Mouse (Mus musculus) liver, adult 2 months (tissue): ENCODE measurements around the gene Rasgrf1. TPM values are rescaled to one million over a fixed set of nuclear protein-coding genes. Genes with fewer than 3 reads are reported as not detected.
"Not testable (repeated sequence)": the region's sequence is repeated elsewhere in the genome, so short reads cannot be mapped to it uniquely, and the experiment has no call there.

Source experiments
- DNase-seq: peaks from one replicate; pipeline ENCODE4 v3.0.0-alpha.2; 2011; ENCODE audit warnings: low read depth, low spot score; ENCODE audit errors: extremely low read depth
- H3K27ac ChIP-seq: fragments of 200-500 bp; replicated peaks from 2 replicates; pipeline ENCODE4 v1.5.1; 2012; ENCODE audit warnings: low read depth, mild to moderate bottlenecking, control low read depth, inconsistent platforms, low read length; ENCODE audit not compliant: insufficient read depth
- H3K27me3 ChIP-seq: fragments of 200-500 bp; 2 replicates; pipeline ENCODE4 v1.6.1; 2012; ENCODE audit warnings: mild to moderate bottlenecking, moderate library complexity, low read length, inconsistent platforms; ENCODE audit not compliant: control insufficient read depth, insufficient read depth
- H3K36me3 ChIP-seq: fragments of 200-500 bp; 2 replicates; pipeline ENCODE4 v1.6.1; 2012; ENCODE audit warnings: low read length, inconsistent platforms; ENCODE audit not compliant: control insufficient read depth, insufficient read depth
- H3K4me1 ChIP-seq: fragments of 200-500 bp; 2 replicates; pipeline ENCODE4 v1.6.1; 2011; ENCODE audit warnings: low read length; ENCODE audit not compliant: control insufficient read depth, insufficient read depth
- H3K4me3 ChIP-seq: fragments of 200-500 bp; 2 replicates; pipeline ENCODE4 v1.5.1; 2011; ENCODE audit warnings: low read depth, mild to moderate bottlenecking, control low read depth, low read length, moderate library complexity; ENCODE audit not compliant: insufficient read depth
- H3K79me2 ChIP-seq: fragments of 200-500 bp; 2 replicates; pipeline ENCODE4 v1.6.1; 2012; ENCODE audit warnings: inconsistent platforms, mild to moderate bottlenecking, low read length, moderate library complexity; ENCODE audit not compliant: control insufficient read depth, insufficient read depth
- H3K9ac ChIP-seq: fragments of 200-500 bp; 2 replicates; pipeline ENCODE4 v1.6.1; 2012; ENCODE audit warnings: low read depth, mild to moderate bottlenecking, control low read depth, inconsistent platforms, low read length
- CTCF ChIP-seq: fragments of 200-500 bp; IDR thresholded peaks from 2 replicates; pipeline ENCODE4 v1.5.1; 2011; ENCODE audit warnings: low read depth, low read length, control low read depth
- POLR2A ChIP-seq: fragments of 200-500 bp; IDR thresholded peaks from 2 replicates; pipeline ENCODE4 v1.6.1; 2011; ENCODE audit warnings: low read length, control low read depth; ENCODE audit not compliant: insufficient read depth; ENCODE audit errors: extremely low read depth
- WGBS: fragments of 180-500 bp; shearing (Covaris S2); methylation state at CpG from one replicate; pipeline ENCODE4 v1.1.7; 2018; 5-methylcytosine and 5-hydroxymethylcytosine counted together
- polyA plus RNA-seq: library from polyadenylated mRNA; depleted of rRNA; stranded (reverse); fragments of >200 nt; gene quantifications from 2 replicates; pipeline ENCODE4 v1.2.3, GENCODE M21; 2012
- total RNA-seq: library from RNA; depleted of rRNA; stranded (reverse); fragments of >200 nt; gene quantifications from 2 replicates; pipeline ENCODE4 v1.2.3, GENCODE M21; 2014

Rasgrf1 gene
- total and polyA plus RNA-seq, 2 experiments: 0.09 TPM; not detected in 1

GRCm38 (mm10) chr9:90035794-90036193 is 126.1 kb downstream of the Rasgrf1 start:
- Histone ChIP-seq H3K9ac (no peak overlapping the region), H3K27me3 (no peaks in the 10 kb centered on the region), H3K79me2 (no peaks in the 10 kb centered on the region), H3K27ac (no peak overlapping the region), H3K4me3 (no peak overlapping the region), H3K36me3 (no peaks in the 10 kb centered on the region), H3K4me1 (no peaks in the 10 kb centered on the region)
- 83% methylated on average over 3 of the region's 3 CpGs for WGBS
- DNase-seq: no peak
- no peak for TF ChIP-seq POLR2A
- TF ChIP-seq CTCF: no peak

GRCm38 (mm10) chr9:90036313-90036712 is 126.6 kb downstream of the Rasgrf1 start:
- Histone ChIP-seq H3K79me2 (no peaks in the 10 kb centered on the region), H3K4me1 (no peaks in the 10 kb centered on the region), H3K36me3 (no peaks in the 10 kb centered on the region), H3K9ac (no peak overlapping the region), H3K4me3 (no peak overlapping the region), H3K27ac (no peak overlapping the region), H3K27me3 (no peaks in the 10 kb centered on the region)
- 90% methylated on average over 4 of the region's 4 CpGs for WGBS
- TF ChIP-seq POLR2A (no peak), CTCF (no peak)
- DNase-seq: no peak

GRCm38 (mm10) chr9:90038535-90038934 is 128.8 kb downstream of the Rasgrf1 start:
- no peak overlapping the region for H3K9ac ChIP-seq
- H3K79me2 ChIP-seq: no peaks in the 10 kb centered on the region
- no peak for DNase-seq
- H3K4me1 ChIP-seq: no peaks in the 10 kb centered on the region
- no peak overlapping the region for H3K4me3 ChIP-seq
- no peak for TF ChIP-seq CTCF
- TF ChIP-seq POLR2A: no peak
- 50% methylated on average over 4 of the region's 4 CpGs for WGBS
- H3K36me3 ChIP-seq: no peaks in the 10 kb centered on the region
- no peaks in the 10 kb centered on the region for H3K27me3 ChIP-seq
- no peak overlapping the region for H3K27ac ChIP-seq

GRCm38 (mm10) chr9:90040916-90041315 is 131.2 kb downstream of the Rasgrf1 start:
- no peak for DNase-seq

GRCm38 (mm10) chr9:90041556-90041955 is 131.8 kb downstream of the Rasgrf1 start:
- DNase-seq: no peak
- WGBS: 92% methylated on average over 3 of the region's 3 CpGs
- Histone ChIP-seq H3K79me2 (no peaks in the 10 kb centered on the region), H3K36me3 (no peaks in the 10 kb centered on the region), H3K4me1 (no peaks in the 10 kb centered on the region), H3K4me3 (no peak overlapping the region), H3K27me3 (no peaks in the 10 kb centered on the region), H3K27ac (no peak overlapping the region), H3K9ac (no peak overlapping the region)
- TF ChIP-seq POLR2A (no peak), CTCF (no peak)

More at GRCm38 (mm10) chr9:90040916-90041315, 131.2 kb downstream of the Rasgrf1 start:
- Histone ChIP-seq H3K4me1 (no peaks in the 10 kb centered on the region), H3K36me3 (no peaks in the 10 kb centered on the region), H3K27me3 (no peaks in the 10 kb centered on the region), H3K4me3 (no peak overlapping the region), H3K9ac (no peak overlapping the region), H3K79me2 (no peaks in the 10 kb centered on the region), H3K27ac (no peak overlapping the region)
- TF ChIP-seq POLR2A (no peak), CTCF (no peak)
- 48% methylated on average over 2 of the region's 2 CpGs for WGBS

GRCm38 (mm10) chr9:90042906-90043305 is 133.2 kb downstream of the Rasgrf1 start:
- not testable (repeated sequence) for H3K36me3 ChIP-seq, H3K27me3 ChIP-seq, H3K9ac ChIP-seq, H3K4me1 ChIP-seq, H3K27ac ChIP-seq, H3K79me2 ChIP-seq, H3K4me3 ChIP-seq
- peak; percentile 42 for DNase-seq
- WGBS: 94% methylated on average over 8 of the region's 8 CpGs
